Mouse (Mus musculus) MEL-GATA-1-ER (cell line): ENCODE measurements around the gene Lgsn.

Experiments used
- DNase-seq: peaks from one replicate; pipeline ENCODE4 v3.0.0-alpha.2; 2012; ENCODE audit warnings: low read depth; ENCODE audit errors: extremely low read depth

Lgsn gene

DNA sequence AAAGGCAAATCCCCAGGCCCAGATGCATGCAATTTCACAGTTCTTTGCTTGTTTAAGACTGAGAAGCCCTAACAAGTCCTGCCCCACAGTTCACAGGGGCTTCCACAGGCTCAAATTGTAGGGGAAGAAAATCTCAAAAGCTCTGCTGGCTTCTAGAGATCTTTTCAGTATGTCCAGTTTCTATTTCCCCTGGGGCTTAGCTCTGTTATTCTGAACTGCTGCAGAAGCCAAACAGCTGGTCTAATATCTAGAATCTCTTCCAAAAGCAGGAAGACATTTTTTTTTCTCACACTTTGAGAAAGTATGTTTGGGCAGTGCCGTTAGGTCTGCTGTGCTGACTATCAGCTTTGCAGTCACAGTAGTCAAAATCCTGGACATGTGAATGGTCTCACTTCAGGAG lies 38.6 kb downstream of the Lgsn start:
- no peak for DNase-seq

DNA sequence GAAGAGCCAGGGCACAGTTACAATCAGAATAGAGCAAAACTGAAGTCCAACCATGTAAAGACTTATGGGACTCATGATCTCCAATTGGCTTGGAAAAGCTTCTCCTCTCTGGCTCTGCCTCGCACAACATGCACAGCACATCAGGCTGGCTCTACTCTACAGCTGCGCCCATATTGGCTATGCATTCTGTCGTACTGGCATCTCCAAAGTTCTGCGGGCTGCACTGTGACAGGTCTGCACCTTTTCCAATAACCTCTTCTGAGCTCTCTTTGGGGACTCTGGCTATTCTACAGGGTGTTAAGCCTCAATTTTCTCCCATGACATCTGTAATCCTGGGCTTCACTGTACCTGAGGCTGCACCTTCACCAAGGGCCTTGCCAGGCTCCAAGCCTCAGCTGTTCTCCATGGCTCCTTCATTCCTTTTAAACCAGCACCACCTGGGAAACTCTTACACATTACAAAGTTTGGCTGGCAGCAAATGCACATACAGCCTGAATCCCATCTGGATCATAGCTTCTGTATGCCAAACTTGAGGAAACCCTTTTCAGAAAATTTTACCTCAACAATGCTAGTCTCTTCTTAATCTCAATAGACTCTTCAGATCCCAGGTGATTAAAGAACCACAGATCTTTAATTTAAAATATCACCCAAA lies 44.5 kb downstream of the Lgsn start:
- no peak for DNase-seq

DNA sequence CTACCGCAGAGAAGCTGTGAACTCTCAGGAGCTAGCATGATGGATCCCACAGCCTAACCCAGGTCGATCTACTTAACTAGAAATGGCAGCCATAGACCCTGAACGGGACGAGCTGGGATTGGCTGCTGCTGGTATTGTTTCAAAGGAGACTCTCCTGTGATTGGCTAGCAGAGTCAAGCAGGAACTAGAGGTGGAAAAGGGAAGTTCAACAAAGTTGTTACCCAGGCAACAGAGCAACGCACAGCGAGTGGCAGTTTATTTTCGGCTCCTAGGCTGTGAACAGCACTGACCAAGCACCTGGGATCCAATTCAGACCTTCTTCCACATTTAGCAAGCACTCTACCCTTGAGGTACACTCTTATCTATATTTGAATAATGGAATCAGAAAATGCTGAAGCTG lies 46.4 kb downstream of the Lgsn start, which contains the start of the genes 4931428L18Rik and Pih1d3:
4931428L18Rik (minus strand) TSS at position 121 of the 400 bp plus-strand sequence.
Pih1d3 (plus strand) TSS at position 275 of the 400 bp plus-strand sequence.
- DNase-seq, result no peak

DNA sequence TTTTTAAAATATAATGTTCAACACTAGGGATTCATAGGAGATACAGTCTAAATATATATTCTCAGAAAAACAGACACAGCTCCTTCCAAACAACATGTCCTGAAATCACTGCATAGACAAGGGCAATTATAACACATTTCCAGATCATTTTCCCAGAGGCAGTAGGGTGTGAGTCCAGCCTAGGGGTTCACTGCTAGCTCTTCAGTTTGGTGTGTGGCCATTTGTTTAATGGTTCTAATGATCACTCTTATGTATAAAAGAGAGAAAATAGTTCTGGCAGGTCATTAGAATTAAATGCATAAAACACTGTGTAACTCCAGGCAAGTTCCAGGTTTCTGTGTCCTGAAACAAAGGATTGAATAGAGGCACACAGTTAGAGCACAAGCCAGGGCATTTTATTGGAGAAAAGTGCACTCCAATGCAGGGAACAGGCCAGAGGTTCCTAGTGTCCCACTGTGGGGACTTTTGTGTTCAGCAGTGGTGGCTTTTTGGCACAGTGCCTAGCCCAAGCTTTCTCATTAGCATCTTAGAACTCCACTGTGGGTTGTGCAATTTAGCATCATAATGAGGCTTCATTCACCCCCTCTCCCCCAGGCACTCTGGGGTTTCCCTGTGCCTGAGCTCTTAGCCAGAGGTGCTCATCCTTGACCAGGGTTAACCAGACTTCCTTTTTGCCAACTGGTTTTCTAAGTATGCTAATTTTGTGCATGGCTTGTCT lies 57.3 kb downstream of the Lgsn start:
- no peak for DNase-seq
